Mouse (Mus musculus) kidney, postnatal 0 days (tissue): Measurements from ENCODE around the gene Lypla2. TPM values are rescaled to one million over a fixed set of nuclear protein-coding genes. Genes with fewer than 3 reads are reported as not detected.
"Not testable (repeated sequence)": the region's sequence is repeated elsewhere in the genome, so short reads cannot be mapped to it uniquely, and the experiment has no call there.

ENCODE experiments used
- ATAC-seq: fragments of 200-750 bp; cut with Nextera tagmentation; replicated peaks from 2 replicates; pipeline ENCODE4 v1.8.0; 2017; ENCODE audit warnings: low read depth, moderate number of reproducible peaks, moderate TSS enrichment, moderate library complexity; ENCODE audit not compliant: low FRiP score
- DNase-seq: peaks from one replicate; pipeline ENCODE4 v3.0.0-alpha.2; 2016; ENCODE audit warnings: low spot score
- H3K27ac ChIP-seq: fragments of 300-500 bp; sonication (generic); 2 replicates; pipeline ENCODE4 v1.5.1; 2014; ENCODE audit warnings: mild to moderate bottlenecking
- H3K27me3 ChIP-seq: fragments of 300-500 bp; sonication (generic); 2 replicates; pipeline ENCODE4 v1.6.1; 2014; ENCODE audit warnings: low read length, mixed read lengths; ENCODE audit not compliant: insufficient read depth
- H3K36me3 ChIP-seq: fragments of 300-500 bp; sonication (generic); 2 replicates; pipeline ENCODE4 v1.6.1; 2014; ENCODE audit warnings: low read length, mixed read lengths; ENCODE audit not compliant: insufficient read depth
- H3K4me1 ChIP-seq: fragments of 300-500 bp; sonication (generic); replicated peaks from 2 replicates; pipeline ENCODE4 v1.6.1; 2014; ENCODE audit warnings: antibody characterized with exemption, low read length, mixed read lengths; ENCODE audit not compliant: insufficient read depth
- H3K4me2 ChIP-seq: fragments of 300-500 bp; sonication (generic); 2 replicates; pipeline ENCODE4 v1.6.1; 2014; ENCODE audit warnings: mild to moderate bottlenecking, low read length, moderate library complexity, mixed read lengths
- H3K4me3 ChIP-seq: fragments of 300-500 bp; sonication (generic); replicated peaks from 2 replicates; pipeline ENCODE4 v1.5.1; 2014; ENCODE audit warnings: low read depth, low read length
- H3K9ac ChIP-seq: fragments of 300-500 bp; sonication (generic); 2 replicates; pipeline ENCODE4 v1.6.1; 2014; ENCODE audit warnings: low read depth, low read length
- H3K9me3 ChIP-seq: fragments of 300-500 bp; sonication (generic); replicated peaks from 2 replicates; pipeline ENCODE4 v1.6.1; 2016; ENCODE audit warnings: low read length, inconsistent platforms, mixed read lengths
- CTCF ChIP-seq: IDR thresholded peaks from 2 replicates; pipeline ENCODE4 v1.5.1; 2016; ENCODE audit warnings: antibody characterized with exemption, low read depth, mild to moderate bottlenecking, moderate library complexity
- WGBS: fragments of 180-500 bp; shearing (Covaris S2); extraction: QIAGEN DNeasy Blood & Tissue Kit; methylation state at CpG from one replicate; pipeline ENCODE4 v1.1.7; 2014; 5-methylcytosine and 5-hydroxymethylcytosine counted together
- polyA plus RNA-seq: library from polyadenylated mRNA; unstranded; fragments of >200 nt; fragmentation: Nextera tagmentation; extraction: Ambion mirVana; gene quantifications from 2 replicates; pipeline ENCODE4 v1.2.1, GENCODE M21; 2015

Lypla2 gene
- polyA plus RNA-seq, 1 experiment from 2014 or later: 117 TPM

DNA sequence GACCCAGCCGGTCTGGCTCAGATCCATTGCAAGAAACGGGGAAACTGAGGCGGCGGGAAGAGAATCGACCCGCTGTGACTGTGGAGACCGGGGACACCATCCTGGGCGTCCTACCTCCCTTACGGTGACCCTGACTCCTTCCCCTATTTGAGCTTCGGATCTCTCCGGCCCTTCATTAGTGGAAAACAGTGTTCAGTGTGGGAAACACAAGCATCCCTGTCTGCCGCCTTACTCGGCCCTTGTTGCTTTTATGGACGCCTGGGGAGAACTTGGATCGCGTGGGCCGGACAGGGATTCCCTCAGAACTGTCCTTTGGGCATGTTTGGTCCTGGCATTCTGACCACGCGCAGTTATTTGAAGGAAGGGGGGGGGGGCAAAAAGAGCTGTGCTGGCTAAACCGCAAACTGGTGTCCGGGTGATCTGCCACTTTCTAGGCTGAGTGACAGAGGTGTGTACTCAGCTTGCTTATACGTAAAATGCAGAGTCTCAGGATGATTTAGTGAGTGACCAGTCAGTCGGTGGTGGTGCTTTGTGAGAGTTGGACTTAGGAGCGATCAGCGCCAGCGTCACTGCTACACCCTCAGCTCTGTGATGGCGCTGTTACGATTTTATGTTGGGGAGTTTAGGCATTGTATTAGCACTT, 25.6 kb downstream of the Lypla2 start:
- peak overlapping the region; percentile 86 for H3K4me2 ChIP-seq
- no peaks in the 10 kb centered on the region for H3K27me3 ChIP-seq
- no peak for TF ChIP-seq CTCF
- 0 out of 2 replicates have a peak, but pooled peaks cover 3% of the 10 kb centered on the region for H3K36me3 ChIP-seq
- H3K9me3 ChIP-seq: no peaks in the 10 kb centered on the region
- H3K27ac ChIP-seq: peak overlapping the region; percentile 77
- ATAC-seq (peak; percentile 14), DNase-seq (peak; percentile 44)
- H3K9ac ChIP-seq: peak overlapping the region; percentile 79
- under 1% methylated on average over 28 of the region's 28 CpGs for WGBS
- H3K4me1 ChIP-seq: peaks cover 12% of the 10 kb centered on the region; the same call in 1 of the 2 replicates
- H3K4me3 ChIP-seq: peak overlapping the region; percentile 79

DNA sequence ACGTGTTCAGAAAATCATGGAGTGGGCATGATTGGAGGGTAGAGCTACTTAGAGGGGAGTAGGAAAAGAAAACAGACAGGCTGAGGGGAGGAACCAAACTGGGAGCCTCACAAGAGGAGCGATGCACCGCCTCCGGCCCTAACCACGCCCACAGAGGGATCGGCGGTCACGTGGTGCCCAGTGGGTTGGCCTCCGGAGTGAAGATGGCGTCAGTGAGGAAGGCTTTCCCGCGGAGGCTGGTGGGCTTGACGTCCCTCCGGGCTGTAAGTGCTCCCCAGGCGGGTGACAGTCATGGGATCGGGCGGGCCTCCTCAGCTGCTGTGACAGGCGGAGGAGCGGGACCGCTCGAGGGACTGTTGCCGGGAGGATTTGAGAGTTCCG, 26.2 kb downstream of the Lypla2 start, which contains the start of gene Hmgcl:
TSS of gene Hmgcl (plus strand) at position 171 of the 381 bp plus-strand sequence.
- Histone ChIP-seq H3K27ac (peak within 1 kb of the TSS; percentile 77), H3K4me3 (peak within 1 kb of the TSS; percentile 79), H3K36me3 (0 out of 2 replicates have a peak, but pooled peaks cover 3% of the 10 kb centered on the region), H3K27me3 (no peaks in the 10 kb centered on the region), H3K9ac (peak within 1 kb of the TSS; percentile 79), H3K4me1 (peaks cover 12% of the 10 kb centered on the region; the same call in 1 of the 2 replicates), H3K9me3 (no peaks in the 10 kb centered on the region), H3K4me2 (peak within 1 kb of the TSS; percentile 86)
- ATAC-seq: peak; percentile 89
- under 1% methylated on average over 23 of the region's 23 CpGs for WGBS
- no peak for TF ChIP-seq CTCF
- DNase-seq: peak; percentile 97

DNA sequence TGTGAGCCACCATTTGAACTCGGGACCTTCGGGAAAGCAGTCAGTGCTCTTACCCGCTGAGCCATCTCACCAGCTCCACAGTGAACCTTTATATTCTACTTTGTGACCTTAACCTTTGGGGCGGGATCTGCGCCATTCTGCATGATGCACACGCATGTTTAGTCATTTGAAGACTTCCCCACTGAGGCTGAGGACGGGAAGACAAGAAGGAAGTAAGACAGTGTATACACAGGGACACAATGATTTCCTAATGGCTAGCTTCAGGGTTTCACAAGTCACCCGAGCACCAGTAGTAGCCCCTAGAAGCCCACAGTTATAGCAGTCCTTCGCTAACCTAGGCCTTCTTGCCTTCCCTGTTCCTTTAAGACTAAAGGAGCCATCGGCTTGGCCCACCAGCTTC, 26.7 kb downstream of the Lypla2 start:
- TF ChIP-seq CTCF: no peak
- 0 out of 2 replicates have a peak, but pooled peaks have one; percentile 5 for ATAC-seq

DNA sequence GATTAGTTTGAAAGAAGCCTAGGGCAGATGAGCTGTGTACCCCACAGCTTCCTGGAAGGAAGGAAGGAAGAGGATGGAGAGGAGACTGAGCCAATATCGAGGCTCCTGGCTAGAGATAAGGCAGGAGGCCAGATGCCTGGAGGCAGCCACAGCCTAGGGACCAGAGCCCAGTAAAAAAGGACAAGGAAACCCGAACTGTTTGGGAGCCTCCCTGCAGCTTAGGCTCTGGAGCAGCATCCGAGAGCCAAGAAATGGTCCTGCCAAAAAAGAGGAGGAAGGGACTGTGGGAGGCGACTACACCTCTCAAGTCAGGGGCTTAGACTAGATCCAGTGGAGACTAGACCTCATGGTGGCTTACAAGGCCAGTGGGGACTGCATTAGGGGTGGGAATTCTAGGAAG, 29.0 kb downstream of the Lypla2 start:
- H3K9me3 ChIP-seq: no peaks in the 10 kb centered on the region
- H3K36me3 ChIP-seq: 0 out of 2 replicates have a peak, but pooled peaks cover 9% of the 10 kb centered on the region
- H3K4me3 ChIP-seq: no peak overlapping the region
- no peak for ATAC-seq
- no peak for TF ChIP-seq CTCF
- H3K27ac ChIP-seq: no peak overlapping the region
- 51% methylated on average over 4 of the region's 4 CpGs for WGBS
- no peak for DNase-seq
- H3K27me3 ChIP-seq: no peaks in the 10 kb centered on the region
- H3K9ac ChIP-seq: no peak overlapping the region
- no peak overlapping the region for H3K4me2 ChIP-seq
- H3K4me1 ChIP-seq: peaks cover 12% of the 10 kb centered on the region; the same call in 1 of the 2 replicates

More for the DNA sequence above, 26.7 kb downstream of the Lypla2 start:
- WGBS: 77% methylated on average over 10 of the region's 10 CpGs
- peak overlapping the region; percentile 77 for H3K27ac ChIP-seq
- H3K9me3 ChIP-seq: no peaks in the 10 kb centered on the region
- no peak for DNase-seq
- peak overlapping the region; percentile 86 for H3K4me2 ChIP-seq
- H3K36me3 ChIP-seq: 0 out of 2 replicates have a peak, but pooled peaks cover under 1% of the 10 kb centered on the region
- H3K4me1 ChIP-seq: peaks cover 12% of the 10 kb centered on the region; the same call in 1 of the 2 replicates
- peak overlapping the region; percentile 79 for H3K4me3 ChIP-seq
- H3K9ac ChIP-seq: peak overlapping the region; percentile 79; the same call in 1 of the 2 replicates
- no peaks in the 10 kb centered on the region for H3K27me3 ChIP-seq

DNA sequence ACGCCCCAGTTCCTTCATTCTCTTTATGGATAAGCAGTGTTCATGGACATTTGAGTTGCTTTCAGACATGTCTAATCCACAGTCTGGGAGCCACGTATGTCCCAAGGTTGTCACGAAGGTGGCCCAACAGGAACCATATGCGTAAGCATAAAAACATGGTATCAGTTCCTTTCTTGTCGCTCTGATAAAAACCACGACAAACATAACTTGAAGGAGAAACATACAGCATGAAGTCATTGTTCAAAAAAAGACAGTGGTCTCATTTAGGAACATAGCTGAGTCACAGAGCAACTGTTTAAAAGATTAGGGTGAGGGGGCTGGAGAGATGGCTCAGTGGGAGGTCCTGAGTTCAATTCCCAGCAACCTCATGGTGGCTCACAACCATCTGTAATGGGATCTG, 30.2 kb downstream of the Lypla2 start:
- ATAC-seq (no peak), DNase-seq (no peak)
- Histone ChIP-seq H3K27me3 (no peaks in the 10 kb centered on the region), H3K9me3 (no peaks in the 10 kb centered on the region), H3K4me3 (no peak overlapping the region), H3K27ac (no peak overlapping the region), H3K4me2 (no peak overlapping the region), H3K9ac (no peak overlapping the region), H3K36me3 (0 out of 2 replicates have a peak, but pooled peaks cover 9% of the 10 kb centered on the region), H3K4me1 (peaks cover 5% of the 10 kb centered on the region; the same call in 1 of the 2 replicates)
- 85% methylated on average over 6 of the region's 6 CpGs for WGBS
- TF ChIP-seq CTCF: no peak

DNA sequence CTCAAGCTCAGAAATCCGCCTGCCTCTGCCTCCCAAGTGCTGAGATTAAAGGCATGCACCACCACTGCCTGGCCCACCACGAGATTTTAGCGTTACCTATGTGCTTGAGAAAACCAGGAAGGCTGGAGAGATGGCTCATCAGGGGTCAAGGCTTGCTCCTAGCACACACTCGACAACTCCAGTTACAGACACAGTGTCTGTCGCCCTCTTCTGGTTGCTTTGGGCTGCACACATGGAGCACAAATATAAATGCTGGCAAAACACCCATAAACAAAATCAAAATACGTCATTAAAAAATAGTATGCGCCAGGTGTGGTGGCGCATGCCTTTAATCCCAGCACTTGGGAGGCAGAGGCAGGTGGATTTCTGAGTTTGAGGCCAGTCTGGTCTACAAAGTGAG, 31.4 kb downstream of the Lypla2 start:
- not testable (repeated sequence) for H3K4me1 ChIP-seq, H3K27ac ChIP-seq, H3K9me3 ChIP-seq, H3K4me3 ChIP-seq, DNase-seq, H3K9ac ChIP-seq, H3K4me2 ChIP-seq, H3K27me3 ChIP-seq, ATAC-seq
- 0 out of 2 replicates have a peak, but pooled peaks cover 13% of the 10 kb centered on the region for H3K36me3 ChIP-seq
- WGBS: 86% methylated on average over 8 of the region's 8 CpGs
- TF ChIP-seq CTCF: peak; percentile 39; the same call in 1 of the 2 replicates
